Mouse (Mus musculus) CH12.LX (cell line): ENCODE data around the gene Sgf29. TPM values are rescaled to one million over a fixed set of nuclear protein-coding genes. Genes with fewer than 3 reads are reported as not detected.
A peak's percentile ranks its signal among the peaks of the same experiment; 100 is the strongest.

Experiments used
- DNase-seq: peaks from one replicate; pipeline ENCODE4 v3.0.0-alpha.2; 2013; ENCODE audit errors: extremely low read depth
- H3K27ac ChIP-seq: 2 replicates; pipeline ENCODE4 v1.5.1; 2012; ENCODE audit warnings: low read depth, mild to moderate bottlenecking, control low read depth, moderate library complexity; ENCODE audit not compliant: insufficient read depth
- H3K27me3 ChIP-seq: replicated peaks from 2 replicates; pipeline ENCODE3; 2012; ENCODE audit warnings: inconsistent platforms
- H3K36me3 ChIP-seq, 2 experiments: replicated peaks in 1 of 2; 2 replicates each; pipeline versions ENCODE3 to v1.6.1; 2012; ENCODE audit warnings: inconsistent platforms in 1 of 2, low read length in 1 of 2, mild to moderate bottlenecking in 1 of 2, mixed read lengths in 1 of 2, moderate library complexity in 1 of 2; ENCODE audit not compliant: control insufficient read depth in 1 of 2, insufficient read depth in 1 of 2
- H3K4me1 ChIP-seq, 2 experiments: 2 replicates each; pipeline ENCODE4 v1.6.1; 2012; ENCODE audit warnings: inconsistent platforms in 1 of 2, moderate library complexity in 1 of 2; ENCODE audit not compliant: insufficient read depth in 2 of 2, control insufficient read depth in 1 of 2
- H3K4me2 ChIP-seq: 2 replicates; pipeline ENCODE4 v1.6.1; 2012; ENCODE audit warnings: low read depth, mild to moderate bottlenecking, control low read depth; ENCODE audit not compliant: poor library complexity, insufficient read depth, severe bottlenecking
- H3K4me3 ChIP-seq, 3 experiments: fragments of 150-350 bp in 1 of 3; sonication (generic) in 1 of 3; replicated peaks in 1 of 3; 2 replicates each; pipeline versions ENCODE3 to v1.5.1; 2011 to 2012; ENCODE audit warnings: low read depth in 2 of 3, low read length in 2 of 3, mild to moderate bottlenecking in 2 of 3, moderate library complexity in 2 of 3, control low read depth in 1 of 3, improper control_type of control experiment in 1 of 3, inconsistent platforms in 1 of 3, mixed read lengths in 1 of 3; ENCODE audit not compliant: poor library complexity in 1 of 3
- H3K79me2 ChIP-seq: replicated peaks from 2 replicates; pipeline ENCODE4 v1.6.1; 2012; ENCODE audit warnings: mild to moderate bottlenecking, moderate library complexity; ENCODE audit not compliant: control insufficient read depth, poor library complexity, insufficient read depth, severe bottlenecking; ENCODE audit errors: extremely low read depth
- H3K9ac ChIP-seq: 2 replicates; pipeline ENCODE4 v1.6.1; 2012; ENCODE audit warnings: low read depth, mild to moderate bottlenecking, control low read depth, moderate library complexity; ENCODE audit not compliant: insufficient read depth
- H3K9me3 ChIP-seq: replicated peaks from 2 replicates; pipeline ENCODE3; 2012; ENCODE audit warnings: low read length, inconsistent platforms, mixed read lengths
- BHLHE40 ChIP-seq: IDR thresholded peaks from 2 replicates; pipeline ENCODE4 v1.6.1; 2011; ENCODE audit warnings: mild to moderate bottlenecking, low read depth, low read length, improper control_type of control experiment
- CHD1 ChIP-seq: IDR thresholded peaks from 2 replicates; pipeline ENCODE4 v1.6.1; 2012; ENCODE audit warnings: low read depth, low read length, improper control_type of control experiment, inconsistent platforms
- CTCF ChIP-seq, 2 experiments: IDR thresholded peaks in 1 of 2; conservative IDR thresholded peaks in 1 of 2; 2 replicates each; pipeline ENCODE4 v1.5.1; 2011 to 2012; ENCODE audit warnings: low read depth in 2 of 2, low read length in 2 of 2, improper control_type of control experiment in 1 of 2, inconsistent platforms in 1 of 2, mild to moderate bottlenecking in 1 of 2, moderate library complexity in 1 of 2
- ELF1 ChIP-seq: IDR thresholded peaks from 2 replicates; pipeline ENCODE4 v1.6.1; 2014; ENCODE audit warnings: low read depth, mild to moderate bottlenecking, inconsistent platforms, low read length, improper control_type of control experiment
- ETS1 ChIP-seq: conservative IDR thresholded peaks from 2 replicates; pipeline ENCODE4 v1.6.1; 2012; ENCODE audit warnings: low read depth, mild to moderate bottlenecking, inconsistent platforms, low read length, improper control_type of control experiment, moderate library complexity
- GABPA ChIP-seq: IDR thresholded peaks from 2 replicates; pipeline ENCODE4 v1.6.1; 2012; ENCODE audit warnings: low read depth, low read length, improper control_type of control experiment, inconsistent platforms; ENCODE audit not compliant: insufficient replicate concordance
- HCFC1 ChIP-seq: IDR thresholded peaks from 2 replicates; pipeline ENCODE4 v1.6.1; 2012; ENCODE audit warnings: low read depth, mild to moderate bottlenecking, inconsistent platforms, low read length, improper control_type of control experiment
- IRF4 ChIP-seq: IDR thresholded peaks from 2 replicates; pipeline ENCODE4 v1.6.1; 2014; ENCODE audit warnings: low read depth, mild to moderate bottlenecking, inconsistent platforms, low read length, improper control_type of control experiment
- JUND ChIP-seq: conservative IDR thresholded peaks from 2 replicates; pipeline ENCODE4 v1.6.1; 2011; ENCODE audit warnings: low read depth, low read length, improper control_type of control experiment
- MAFK ChIP-seq: IDR thresholded peaks from 2 replicates; pipeline ENCODE4 v1.6.1; 2011; ENCODE audit warnings: low read length, improper control_type of control experiment; ENCODE audit not compliant: insufficient replicate concordance
- MAX ChIP-seq: IDR thresholded peaks from 2 replicates; pipeline ENCODE4 v1.6.1; 2011; ENCODE audit warnings: low read length, improper control_type of control experiment
- MEF2A ChIP-seq: IDR thresholded peaks from 2 replicates; pipeline ENCODE4 v1.6.1; 2014; ENCODE audit warnings: low read depth, mild to moderate bottlenecking, inconsistent platforms, low read length, improper control_type of control experiment, borderline replicate concordance
- MYC ChIP-seq: IDR thresholded peaks from 2 replicates; pipeline ENCODE4 v1.6.1; 2011; ENCODE audit warnings: low read depth, mild to moderate bottlenecking, improper control_type of control experiment, low read length
- NRF1 ChIP-seq: IDR thresholded peaks from 2 replicates; pipeline ENCODE4 v1.6.1; 2014; ENCODE audit warnings: low read depth, mild to moderate bottlenecking, inconsistent platforms, low read length, improper control_type of control experiment, moderate library complexity
- POLR2A ChIP-seq: IDR thresholded peaks from 2 replicates; pipeline ENCODE4 v1.6.1; 2011; ENCODE audit warnings: low read depth, mild to moderate bottlenecking, improper control_type of control experiment, low read length
- POLR2AphosphoS2 ChIP-seq: IDR thresholded peaks from 2 replicates; pipeline ENCODE4 v1.6.1; 2011; ENCODE audit warnings: low read depth, low read length, improper control_type of control experiment
- RAD21 ChIP-seq: IDR thresholded peaks from 2 replicates; pipeline ENCODE4 v1.6.1; 2011; ENCODE audit warnings: low read depth, mild to moderate bottlenecking, low read length, improper control_type of control experiment, moderate library complexity
- RCOR1 ChIP-seq: conservative IDR thresholded peaks from 2 replicates; pipeline ENCODE4 v1.6.1; 2012; ENCODE audit warnings: low read depth, mild to moderate bottlenecking, inconsistent platforms, low read length, improper control_type of control experiment
- UBTF ChIP-seq: IDR thresholded peaks from 2 replicates; pipeline ENCODE4 v1.6.1; 2012; ENCODE audit warnings: low read depth, mild to moderate bottlenecking, inconsistent platforms, low read length, improper control_type of control experiment, moderate library complexity
- USF1 ChIP-seq: IDR thresholded peaks from 2 replicates; pipeline ENCODE4 v1.6.1; 2014; ENCODE audit warnings: low read depth, mild to moderate bottlenecking, inconsistent platforms, low read length, improper control_type of control experiment
- USF2 ChIP-seq: conservative IDR thresholded peaks from 2 replicates; pipeline ENCODE4 v1.6.1; 2011; ENCODE audit warnings: low read depth, low read length, improper control_type of control experiment
- ZC3H11A ChIP-seq: IDR thresholded peaks from 2 replicates; pipeline ENCODE4 v1.6.1; 2012; ENCODE audit warnings: low read depth, mild to moderate bottlenecking, inconsistent platforms, low read length, improper control_type of control experiment
- ZKSCAN1 ChIP-seq: IDR thresholded peaks from 2 replicates; pipeline ENCODE4 v1.6.1; 2012; ENCODE audit warnings: low read depth, inconsistent platforms, low read length, improper control_type of control experiment, borderline replicate concordance
- ZNF384 ChIP-seq: IDR thresholded peaks from 2 replicates; pipeline ENCODE4 v1.6.1; 2012; ENCODE audit warnings: low read depth, low read length, improper control_type of control experiment, inconsistent platforms
- dilution Hi-C: fragments of 300-500 bp; cut with MboI; formaldehyde crosslinking; loops from 2 replicates; pipeline ENCODE4 v1.14.3; 2020; ENCODE audit warnings: low sequenced_read_pairs; ENCODE audit not compliant: extremely low pct_unique_long_range_greater_than_20kb, extremely low pct_ligation_motif_present
- in situ Hi-C: fragments of 300-500 bp; cut with MboI; formaldehyde crosslinking; loops from 3 replicates; pipeline ENCODE4 v1.14.3; 2019; ENCODE audit warnings: low sequenced_read_pairs, low pct_ligation_motif_present, low pct_unique_long_range_greater_than_20kb, mixed read lengths
- polyA plus RNA-seq: library from polyadenylated mRNA; unstranded; fragments of >175 nt; gene quantifications from 2 replicates; pipeline ENCODE4 v1.2.1, GENCODE M21; 2012; ENCODE audit warnings: low read depth; ENCODE audit not compliant: insufficient read length
- total RNA-seq, 2 experiments: library from RNA; depleted of rRNA; stranded (reverse); fragments of 300-350 nt in 1 of 2; fragments of >200 nt in 1 of 2; gene quantifications; 2 replicates each; pipeline ENCODE4 v1.2.3; 2012 to 2014

The Sgf29 gene
- total and polyA plus RNA-seq, 3 experiments = 20.5 to 71.7 (median 55.6) TPM

GRCm38 (mm10) chr7:126648486-126648885 lies 623 bp upstream of the Sgf29 start:
- Histone ChIP-seq H3K79me2 (peaks cover 3% of the 10 kb centered on the region), H3K9me3 (no peaks in the 10 kb centered on the region), H3K36me3 (peaks cover 0 to 10% of the 10 kb centered on the region in 2 experiments), H3K27ac (0 out of 2 replicates have a peak overlapping the region, but pooled peaks have one; percentile 28), H3K9ac (no peak overlapping the region; the same call in 1 of the 2 replicates), H3K4me1 (peaks cover 13 to 70% of the 10 kb centered on the region in 2 experiments), H3K27me3 (no peaks in the 10 kb centered on the region), H3K4me3 (peak overlapping the region in 2 of 3 experiments; percentile 50 to 70), H3K4me2 (peak overlapping the region; percentile 55)
- DNase-seq = peak; percentile 44
- in situ Hi-C loops (loop anchor here (10.0 kb wide), 1 partner anchor 466 kb away; no protein-coding TSS in a partner anchor), dilution Hi-C loops (no loop called here)
- TF ChIP-seq MYC (no peak), MAX (no peak), RAD21 (peak; percentile 27), CTCF (conservative IDR thresholded peaks at IDR 0.05 in 1 of 2, IDR thresholded peaks at IDR 0.05 in 1 of 2; ENCODE audit: low read depth in 2 of 2, low read length in 2 of 2) (peak in 1 of 2 experiments; percentile 45; a peak in 2 of 4 replicates)

GRCm38 (mm10) chr7:126650852-126651251 lies 1.7 kb downstream of the Sgf29 start:
- no peaks in the 10 kb centered on the region for H3K9me3 ChIP-seq
- no peak overlapping the region for H3K9ac ChIP-seq

DNA sequence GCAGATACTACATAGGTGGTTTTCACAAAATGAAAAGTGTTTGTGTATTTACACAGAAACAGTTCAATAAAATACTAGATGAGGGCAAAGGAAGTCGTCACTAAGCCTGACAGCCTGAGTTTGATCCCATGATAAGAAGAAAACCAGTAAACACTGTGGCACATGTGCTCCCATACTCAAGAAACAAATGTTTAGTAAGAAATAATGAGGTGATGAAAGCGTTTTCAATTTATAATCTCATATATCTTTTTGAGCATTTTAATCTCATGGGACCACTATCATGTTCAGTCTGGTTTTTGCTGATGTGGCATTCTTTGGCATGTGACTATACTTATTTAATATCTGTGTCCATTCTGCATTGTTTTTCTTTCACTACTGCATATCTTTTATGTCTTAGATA lies 4.9 kb downstream of the Sgf29 start:
- H3K36me3 ChIP-seq = peaks cover 0 to 29% of the 10 kb centered on the region in 2 experiments
- dilution Hi-C loops = no loop called here
- H3K4me2 ChIP-seq = no peak overlapping the region
- peaks cover 12% of the 10 kb centered on the region for H3K79me2 ChIP-seq
- no peak for TF ChIP-seq BHLHE40
- TF ChIP-seq MAFK = peak; percentile 86
- H3K27me3 ChIP-seq = no peaks in the 10 kb centered on the region
- in situ Hi-C loops = no loop called here
- no peak for DNase-seq
- H3K9me3 ChIP-seq = no peaks in the 10 kb centered on the region
- H3K4me3 ChIP-seq = no peak overlapping the region
- no peak overlapping the region for H3K9ac ChIP-seq
- H3K27ac ChIP-seq = no peak overlapping the region
- H3K4me1 ChIP-seq = peaks cover 2 to 46% of the 10 kb centered on the region in 2 experiments; a peak in 2 of 4 replicates

More at GRCm38 (mm10) chr7:126650852-126651251, 1.7 kb downstream of the Sgf29 start:
- Histone ChIP-seq H3K79me2 (peaks cover 5% of the 10 kb centered on the region), H3K36me3 (peaks cover 0 to 17% of the 10 kb centered on the region in 2 experiments), H3K4me1 (peaks cover 9 to 64% of the 10 kb centered on the region in 2 experiments), H3K4me2 (no peak overlapping the region), H3K4me3 (no peak overlapping the region), H3K27ac (no peak overlapping the region), H3K27me3 (no peaks in the 10 kb centered on the region)
- TF ChIP-seq MAFK = no peak
- no peak for TF ChIP-seq RCOR1
- no peak for TF ChIP-seq GABPA
- TF ChIP-seq POLR2A = no peak
- no peak for TF ChIP-seq USF2
- TF ChIP-seq USF1 = no peak
- TF ChIP-seq ZNF384 = no peak
- no peak for TF ChIP-seq ZKSCAN1
- TF ChIP-seq ZC3H11A = no peak
- TF ChIP-seq MEF2A = no peak
- TF ChIP-seq CHD1 = no peak
- no peak for TF ChIP-seq POLR2AphosphoS2
- TF ChIP-seq IRF4 = no peak
- no peak for TF ChIP-seq ELF1
- TF ChIP-seq NRF1 = no peak
- no peak for TF ChIP-seq JUND
- TF ChIP-seq UBTF = no peak
- TF ChIP-seq ETS1 = no peak
- no peak for TF ChIP-seq HCFC1
- no peak for TF ChIP-seq RAD21
- DNase-seq = no peak
- in situ Hi-C loops (no loop called here), dilution Hi-C loops (no loop called here)
